Mouse (Mus musculus) left cerebral cortex, adult 8-10 months (tissue): Measurements from ENCODE around the gene Gm20388. TPM values are rescaled to one million over a fixed set of nuclear protein-coding genes. Genes with fewer than 3 reads are reported as not detected.
"Not testable (repeated sequence)": the region's sequence is repeated elsewhere in the genome, so short reads cannot be mapped to it uniquely, and the experiment has no call there.

Experiments used
- DNase-seq, 2 experiments: peaks; one replicate each; pipeline ENCODE4 v3.0.0; 2022; ENCODE audit warnings: low spot score in 2 of 2
- total RNA-seq, 4 experiments: library from RNA; stranded (reverse); gene quantifications; 2 replicates each; pipeline ENCODE4 v1.2.4; 2022

Gm20388 gene
- total RNA-seq, 4 experiments from 2014 or later: 10.4 to 20.8 (median 16.4) TPM

DNA sequence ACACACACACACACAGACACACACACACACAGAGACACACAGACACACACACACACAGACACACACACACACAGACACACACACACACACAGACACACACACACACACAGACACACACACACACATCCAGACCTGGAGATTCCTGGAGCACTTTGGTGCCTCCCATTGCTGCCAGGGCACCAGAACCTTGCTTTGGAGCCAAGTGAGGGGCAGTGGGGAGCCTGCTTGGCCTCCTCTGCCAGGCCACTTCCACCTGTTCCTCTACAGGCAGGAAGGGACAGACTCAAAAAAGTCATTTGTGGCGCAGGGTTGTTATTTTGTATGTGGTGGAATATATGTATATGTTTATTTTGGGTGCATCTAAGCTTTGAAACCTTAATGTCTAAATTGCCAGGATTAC lies 1533.9 kb downstream of the Gm20388 start:
- DNase-seq: not testable (repeated sequence)

DNA sequence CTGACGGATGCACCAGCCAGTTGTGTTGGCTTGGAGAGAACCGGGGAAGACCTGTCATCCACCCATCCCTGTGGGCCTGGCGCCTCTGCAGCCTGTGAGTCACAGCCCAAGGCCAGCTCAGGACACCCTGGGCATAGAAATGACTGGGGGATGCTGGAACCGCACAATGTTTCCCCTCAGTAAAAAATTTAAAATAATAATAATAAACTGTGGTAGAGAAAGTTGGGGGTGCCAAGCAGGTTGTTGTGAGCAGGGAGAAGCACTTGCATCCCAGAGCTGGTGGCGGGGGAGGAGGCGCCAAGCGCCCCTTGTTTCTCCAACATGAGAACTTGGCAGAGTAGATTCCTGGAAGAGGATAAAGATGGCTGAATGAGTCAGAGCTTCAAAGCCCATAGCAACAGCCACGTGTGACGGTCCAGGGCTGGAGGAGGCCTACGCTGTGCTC lies 1534.4 kb downstream of the Gm20388 start:
- peak; percentile 21 to 73 for DNase-seq

DNA sequence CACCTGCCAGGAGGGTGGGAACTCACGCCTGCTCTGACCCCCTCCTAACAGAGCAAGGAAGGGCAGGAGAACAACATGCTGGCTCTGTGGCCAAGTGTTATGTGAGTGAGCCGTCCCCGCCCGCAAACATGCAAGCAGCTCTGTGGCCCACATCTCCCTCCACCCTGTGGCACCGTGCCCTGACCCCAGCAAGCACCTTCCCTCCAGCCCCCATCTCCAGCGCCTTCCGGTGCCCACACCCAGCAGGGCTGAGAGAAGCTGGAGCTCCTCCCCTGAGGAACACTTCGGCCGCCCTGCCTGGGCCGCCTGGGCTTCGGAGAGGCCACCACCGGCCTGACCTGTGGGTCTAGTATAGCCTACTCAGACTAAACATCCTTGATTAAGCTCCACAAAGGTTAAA lies 1535.5 kb downstream of the Gm20388 start:
- DNase-seq: no peak

DNA sequence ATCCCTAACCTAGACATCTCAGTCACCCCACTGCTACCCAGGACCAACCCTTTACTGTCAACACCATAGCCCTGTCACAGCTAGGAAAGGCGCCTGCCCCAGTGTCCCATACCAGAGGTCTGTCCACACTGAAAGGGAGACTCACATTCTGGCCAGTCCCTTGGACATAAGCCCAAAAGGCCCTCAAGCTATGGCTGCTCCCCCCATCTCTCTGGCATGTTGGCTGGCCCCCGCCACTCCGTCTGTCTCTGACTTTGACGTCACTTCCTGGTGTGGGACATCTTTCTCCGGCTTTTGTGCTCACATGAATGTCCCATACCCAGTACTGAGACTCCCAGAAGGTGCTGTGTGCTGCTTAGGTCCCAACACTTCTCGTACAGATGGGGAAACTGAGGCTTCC lies 1536.2 kb downstream of the Gm20388 start:
- DNase-seq: no peak

DNA sequence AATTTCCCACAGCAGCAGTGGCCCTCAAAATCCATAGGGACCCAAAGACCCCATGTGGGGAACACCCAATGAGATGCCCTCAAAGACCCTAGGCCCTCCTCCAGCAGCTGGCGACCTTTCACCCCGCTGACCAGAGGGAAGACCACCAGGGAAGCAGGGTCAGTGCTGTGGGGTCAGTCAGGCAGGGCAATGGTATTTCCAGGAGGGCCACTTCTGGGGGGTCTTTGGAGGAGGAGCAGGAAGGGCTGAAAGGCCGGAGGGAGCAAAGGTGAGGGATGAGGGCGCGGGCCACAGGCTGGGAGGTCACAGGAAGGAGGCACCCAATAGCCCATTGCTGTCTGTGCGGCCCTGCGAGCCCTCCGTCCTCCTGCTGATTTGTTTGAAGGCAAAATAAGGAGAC lies 1539.6 kb downstream of the Gm20388 start:
- DNase-seq: no peak

DNA sequence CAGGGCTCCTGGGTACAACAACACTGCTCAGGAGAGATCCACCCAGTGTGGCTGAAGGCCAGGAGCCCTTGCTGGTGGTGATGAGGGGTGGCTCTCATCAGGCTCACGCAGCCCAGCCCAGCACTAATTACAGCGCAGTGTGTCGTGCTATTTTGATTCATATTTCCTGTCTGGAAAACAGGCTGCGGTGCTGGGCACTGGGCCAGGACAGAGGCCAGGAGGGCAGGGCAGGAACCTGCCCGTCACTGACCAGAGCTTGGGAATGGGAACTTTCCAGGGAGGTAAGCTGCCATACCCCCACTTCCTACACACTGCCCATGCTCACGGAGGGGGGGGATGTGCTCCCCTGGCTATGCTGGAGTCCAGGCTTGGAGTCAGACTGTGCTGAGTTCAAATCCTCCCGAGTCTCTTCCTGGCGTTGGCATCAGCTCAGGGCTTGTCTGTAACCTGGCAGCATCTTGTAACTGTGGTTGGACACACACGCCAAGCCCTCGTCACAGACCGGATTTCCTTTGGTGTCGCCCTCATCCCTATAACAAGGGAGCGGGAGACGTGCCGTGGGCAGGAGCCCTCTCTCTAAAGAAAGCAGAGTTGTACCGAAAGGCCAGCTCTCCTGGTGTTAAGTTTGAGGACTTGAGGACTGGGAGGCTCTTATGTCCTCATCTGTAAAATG lies 1540.9 kb downstream of the Gm20388 start:
- DNase-seq: no peak

DNA sequence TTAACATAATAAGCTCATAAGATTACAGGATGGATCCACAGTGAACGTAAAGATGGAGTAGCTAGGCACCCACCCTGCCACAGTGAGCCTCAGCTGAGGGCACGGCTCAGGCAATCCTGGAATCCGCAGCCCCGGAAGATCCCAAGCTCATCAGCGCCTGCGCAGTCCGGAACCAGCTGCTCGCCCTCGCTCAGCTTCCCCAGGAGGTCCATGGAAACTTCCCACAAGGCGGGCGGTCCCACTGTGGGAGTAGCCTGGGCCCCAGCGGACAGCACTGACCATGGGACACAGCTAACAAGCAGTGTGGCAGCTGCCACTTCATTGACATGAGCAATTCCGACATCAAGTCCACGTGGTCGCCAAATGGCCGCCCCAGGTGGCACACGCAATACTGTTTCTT lies 1544.1 kb downstream of the Gm20388 start:
- DNase-seq: no peak

DNA sequence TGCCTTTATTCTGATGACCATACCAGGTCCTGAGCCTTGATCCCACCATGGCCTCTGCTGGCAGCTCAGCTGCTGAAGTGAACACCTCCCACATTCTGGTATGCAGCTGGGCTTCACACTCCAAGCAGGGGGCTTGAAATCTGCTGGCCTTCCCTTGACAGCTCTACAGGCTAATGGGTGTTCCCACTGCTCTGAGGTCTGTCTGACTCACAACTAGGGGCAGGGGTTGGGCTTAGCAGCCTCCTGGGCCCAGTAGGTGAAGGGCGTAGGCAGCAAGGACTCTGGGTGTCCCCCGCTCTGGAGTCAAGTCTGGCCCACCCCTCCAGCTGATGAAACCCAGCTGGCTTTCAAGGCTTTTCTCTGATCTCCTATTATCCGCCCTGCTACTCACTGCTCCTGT lies 1550.6 kb downstream of the Gm20388 start:
- DNase-seq: no peak

DNA sequence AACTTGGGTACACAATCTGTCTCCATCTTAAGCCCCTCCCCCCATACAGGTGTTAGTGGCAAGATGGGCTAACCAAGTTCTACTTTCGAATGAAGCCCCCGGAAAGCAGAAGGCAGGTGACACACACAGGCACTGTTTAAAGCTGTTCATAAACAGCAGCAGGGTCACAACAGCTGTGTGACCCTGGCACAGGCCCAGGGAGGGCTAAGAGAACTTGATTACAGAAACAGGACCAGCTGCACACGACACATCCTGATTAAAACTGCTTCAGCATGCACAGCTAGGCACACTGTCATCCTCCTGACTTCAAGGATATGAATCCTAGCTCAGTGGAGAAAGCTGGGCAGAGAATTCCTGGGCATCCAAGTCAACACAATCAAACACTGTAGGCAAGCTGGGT lies 1551.5 kb downstream of the Gm20388 start:
- DNase-seq: no peak

DNA sequence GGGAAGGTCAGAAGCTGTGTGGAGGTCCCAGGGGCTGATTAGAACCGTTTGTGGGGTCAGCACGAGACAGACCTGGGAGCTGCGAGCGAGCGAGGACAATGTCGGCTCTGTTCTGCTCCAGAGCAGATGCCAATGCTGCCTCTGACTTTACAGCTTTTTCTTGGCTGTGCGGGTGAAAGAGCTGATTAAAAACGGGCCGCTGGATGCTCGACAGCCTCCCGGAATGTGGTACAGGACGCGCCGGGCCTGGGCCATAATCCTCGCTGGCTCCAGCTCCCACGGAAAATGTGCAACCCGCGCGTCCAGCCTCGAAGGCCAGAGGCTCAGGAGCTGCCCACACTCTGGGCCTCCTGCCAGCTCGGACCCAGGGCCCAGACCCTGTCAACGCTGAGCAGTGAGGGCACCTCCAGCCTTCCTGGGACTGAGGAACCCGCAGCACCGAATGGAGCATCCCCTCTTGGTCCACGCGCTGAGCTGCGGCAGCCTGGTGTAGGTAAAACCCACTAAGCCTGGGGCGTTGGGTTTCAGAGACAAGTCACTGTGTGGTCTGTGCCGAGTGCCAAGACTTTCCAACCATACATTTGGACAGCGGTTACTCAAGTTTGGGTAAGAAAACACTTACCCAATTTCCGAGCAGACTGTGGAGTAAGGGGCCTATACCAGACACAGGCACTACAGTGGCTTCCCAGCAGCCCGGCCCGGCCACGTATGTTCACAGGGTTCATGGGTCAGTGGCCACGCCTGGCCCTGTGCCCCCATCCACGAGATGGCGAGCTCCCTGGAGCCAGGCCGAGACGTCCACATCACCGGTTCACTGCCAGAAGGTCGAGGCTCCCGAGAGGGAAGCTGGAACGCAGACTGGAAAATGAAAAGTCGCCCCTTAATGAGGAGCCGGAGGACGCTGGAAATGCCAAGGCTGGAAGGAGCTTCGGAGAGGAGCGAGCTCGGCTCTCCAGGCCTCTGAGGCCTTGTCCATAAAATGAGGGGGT lies 1557.7 kb downstream of the Gm20388 start:
- DNase-seq: no peak

DNA sequence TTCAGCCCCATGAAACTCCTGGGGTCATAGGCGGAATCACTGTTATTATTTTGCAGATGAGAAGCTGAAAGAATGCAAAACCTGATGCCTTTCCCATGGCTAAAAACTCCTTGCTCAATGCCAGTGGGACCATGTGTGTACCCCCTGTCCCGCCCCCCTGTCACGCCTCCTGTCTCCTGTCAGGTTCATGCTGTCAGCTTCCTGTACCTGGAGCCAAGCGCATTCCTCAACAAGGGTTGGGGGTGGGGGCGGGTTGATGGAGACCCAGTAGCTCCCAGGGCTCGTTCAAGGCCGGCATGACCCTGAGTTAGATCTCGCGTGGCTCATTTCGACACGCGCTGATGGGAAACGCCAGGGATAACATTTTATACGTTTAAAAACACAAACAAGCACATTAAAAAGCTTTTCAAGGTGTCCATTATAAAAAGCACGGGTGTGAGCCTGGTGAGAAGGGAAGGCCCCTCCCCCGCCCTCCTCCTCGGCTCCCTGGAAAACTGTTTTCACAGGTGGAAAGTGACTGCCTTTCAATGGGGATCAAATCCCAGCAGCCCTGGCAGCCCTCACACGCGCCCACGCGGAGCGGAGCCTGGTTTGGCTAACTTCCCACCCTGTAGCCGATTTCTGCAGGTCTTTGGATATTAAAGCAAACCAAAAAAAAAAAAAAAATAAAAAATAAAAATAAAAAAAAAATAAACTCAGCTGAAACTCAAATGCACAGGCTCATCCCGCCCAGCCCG lies 1563.7 kb downstream of the Gm20388 start:
- no peak for DNase-seq

DNA sequence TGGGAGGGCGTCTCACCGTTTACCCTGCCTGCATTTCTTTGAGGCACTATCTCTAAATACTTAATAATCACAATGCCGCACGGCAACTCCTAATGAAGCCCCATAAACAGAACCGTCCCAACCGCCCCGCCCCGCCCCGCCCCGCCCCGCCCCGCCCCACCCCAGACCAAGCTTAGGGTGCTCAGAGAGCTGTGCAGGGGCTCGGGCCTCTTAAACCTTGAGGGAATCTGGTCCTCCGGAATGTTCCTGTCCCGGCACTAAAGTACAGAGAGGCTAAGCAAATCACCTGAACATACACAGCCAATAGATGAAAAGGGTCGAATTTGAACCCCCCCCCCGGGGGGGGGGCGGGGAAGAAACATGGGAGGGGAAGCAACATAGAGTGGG lies 1564.2 kb downstream of the Gm20388 start:
- DNase-seq: no peak

DNA sequence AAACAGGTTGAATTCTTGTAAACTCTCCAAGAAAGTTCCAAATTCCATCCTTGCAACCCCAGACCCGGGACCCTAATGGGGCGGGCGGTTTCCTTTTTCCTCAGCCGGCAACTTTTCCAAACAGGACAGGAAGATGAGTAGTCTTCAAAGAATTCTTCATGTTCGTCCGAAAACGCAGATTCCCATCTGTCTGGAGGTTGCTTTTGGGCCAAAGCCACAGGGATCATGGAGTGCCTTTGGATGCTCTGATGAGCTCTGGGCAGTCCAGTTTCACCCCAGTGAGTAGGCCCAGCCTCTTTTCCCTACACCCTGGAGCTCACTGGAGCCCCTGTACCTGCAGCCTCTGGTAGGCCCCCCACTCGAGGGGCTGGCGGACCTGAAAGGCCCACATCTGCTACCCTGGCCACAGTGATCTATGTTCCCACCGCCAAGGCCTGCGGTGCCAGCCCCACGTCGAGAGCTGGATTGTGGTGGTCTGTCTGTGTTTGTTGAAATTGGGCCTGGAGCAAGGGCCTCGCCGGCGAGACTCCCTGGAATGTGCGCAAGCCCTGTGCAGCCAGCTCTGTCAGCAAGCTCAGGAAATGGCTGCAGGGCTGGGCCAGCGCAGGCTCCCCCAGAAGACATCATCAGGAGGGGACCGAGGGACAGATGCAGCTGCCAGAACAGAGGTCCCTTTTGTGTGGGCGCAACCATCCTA lies 1567.4 kb downstream of the Gm20388 start:
- no peak for DNase-seq

DNA sequence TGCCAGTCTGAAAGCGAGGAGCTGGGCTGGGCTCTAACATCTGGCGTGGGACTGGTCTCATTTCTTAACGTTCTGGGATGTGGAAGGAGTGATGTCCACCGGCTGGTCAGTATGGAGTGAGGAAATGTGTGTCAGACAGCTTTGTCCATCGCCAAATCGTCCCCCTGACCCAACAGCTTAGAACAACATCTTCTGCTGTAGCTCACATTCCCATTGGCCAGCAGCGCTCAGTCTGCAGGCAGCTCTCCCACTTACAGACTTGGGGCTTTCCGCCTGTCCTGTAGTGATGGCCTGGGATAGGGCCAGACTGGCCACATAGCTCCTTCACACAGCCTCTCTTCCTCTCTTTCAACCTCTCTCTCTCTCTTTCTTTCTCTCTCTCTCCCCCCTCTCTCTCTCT lies 1568.5 kb downstream of the Gm20388 start:
- DNase-seq: no peak

DNA sequence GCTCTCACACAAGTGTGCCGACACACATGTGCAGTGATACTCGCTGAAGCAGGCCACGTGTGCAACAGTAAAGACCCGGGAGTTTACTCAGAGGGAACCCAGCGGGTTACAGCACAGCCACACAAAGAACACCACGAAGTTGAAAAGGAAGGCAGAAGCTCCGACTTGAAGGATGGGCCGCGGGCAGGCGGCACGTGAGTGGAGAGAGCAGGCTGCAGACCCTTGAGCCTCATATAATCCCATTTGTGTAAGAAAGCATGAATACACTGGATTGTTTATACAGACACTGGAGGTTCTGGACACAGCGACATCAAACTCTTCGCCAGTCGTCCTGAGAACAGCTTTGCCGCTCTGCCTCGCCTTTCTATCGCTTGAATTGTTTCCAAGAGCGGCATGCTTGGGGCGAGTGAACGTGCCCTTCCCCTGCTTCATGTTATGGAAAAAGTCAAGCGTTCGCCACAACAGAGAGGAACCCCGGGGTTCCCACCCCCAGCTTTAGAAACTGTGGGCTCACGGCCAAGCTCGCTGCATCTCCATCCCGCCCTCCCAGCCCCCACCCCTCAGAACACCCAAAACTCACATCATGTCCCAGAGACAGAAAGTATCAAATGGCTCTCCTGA lies 1569.9 kb downstream of the Gm20388 start:
- no peak for DNase-seq

DNA sequence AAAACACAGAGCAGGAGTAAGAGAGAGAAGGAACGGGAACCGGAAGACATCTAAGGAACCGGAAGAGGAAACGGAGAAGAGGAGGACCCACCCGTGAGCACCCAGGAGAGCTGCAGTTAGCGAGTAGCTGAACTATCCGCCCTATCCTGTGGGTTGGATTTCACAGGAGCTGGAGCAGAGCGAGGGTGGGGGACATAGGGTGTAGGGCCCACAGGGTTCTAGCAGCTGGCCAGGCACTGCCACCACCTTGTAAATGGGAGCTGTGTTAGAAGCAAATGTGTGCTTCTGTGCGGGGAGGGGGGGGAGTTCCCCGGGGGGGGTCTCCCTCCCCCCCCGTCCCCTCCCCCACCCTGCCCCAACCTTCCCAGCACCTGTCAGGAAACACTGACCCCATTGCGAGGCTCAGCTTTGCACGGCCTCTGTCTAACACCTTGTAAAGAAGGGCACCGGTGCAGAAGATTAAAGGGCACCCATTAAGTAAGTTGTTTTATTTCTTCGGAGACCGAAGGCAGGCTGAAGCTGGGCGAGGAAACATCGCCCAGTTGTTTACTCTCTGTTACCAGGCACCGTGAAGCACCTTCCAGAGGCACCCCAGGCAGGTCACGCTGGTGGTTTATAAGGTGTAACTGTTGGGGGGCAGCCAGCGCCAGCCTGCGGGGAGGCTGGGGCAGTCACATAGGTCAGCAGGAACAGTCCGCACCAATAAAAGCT lies 1573.6 kb downstream of the Gm20388 start:
- no peak for DNase-seq

DNA sequence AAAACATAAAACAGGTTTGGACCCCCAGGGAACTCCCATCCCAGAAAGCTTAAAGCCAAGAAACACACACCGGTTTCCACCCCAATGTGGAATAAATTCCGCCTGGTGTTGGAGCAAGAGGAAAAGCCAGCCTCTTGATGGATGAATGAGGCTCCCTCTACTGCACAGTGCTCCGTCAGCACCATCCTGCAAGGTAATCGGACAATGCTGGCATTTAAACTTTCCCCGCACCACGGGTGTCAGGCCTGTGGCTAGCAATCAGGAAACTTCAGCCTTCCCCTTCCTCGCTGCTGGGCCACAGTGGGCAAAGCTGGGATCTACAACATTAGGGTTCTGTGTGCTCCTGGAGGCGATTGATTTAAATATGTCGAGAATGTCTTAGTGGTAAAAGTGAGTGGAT lies 1581.0 kb downstream of the Gm20388 start:
- no peak for DNase-seq

DNA sequence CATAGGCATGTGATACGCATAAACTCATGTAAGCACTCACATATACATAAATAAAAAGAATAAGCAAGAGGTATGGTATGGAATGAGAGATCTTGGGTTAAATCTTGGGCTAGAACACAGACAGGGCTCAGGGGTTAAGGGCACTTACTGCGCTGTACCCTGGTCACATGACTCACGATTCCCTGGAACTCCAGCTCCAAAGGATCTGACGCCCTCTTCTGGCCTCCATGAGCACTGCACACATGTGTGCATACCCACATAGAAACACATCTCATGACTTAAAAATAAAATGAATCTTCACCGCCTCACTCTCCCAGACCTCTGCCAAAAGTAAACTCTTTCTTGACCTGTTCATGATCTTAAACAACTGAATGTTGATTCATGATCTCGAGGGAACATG lies 1587.0 kb downstream of the Gm20388 start:
- DNase-seq: no peak

DNA sequence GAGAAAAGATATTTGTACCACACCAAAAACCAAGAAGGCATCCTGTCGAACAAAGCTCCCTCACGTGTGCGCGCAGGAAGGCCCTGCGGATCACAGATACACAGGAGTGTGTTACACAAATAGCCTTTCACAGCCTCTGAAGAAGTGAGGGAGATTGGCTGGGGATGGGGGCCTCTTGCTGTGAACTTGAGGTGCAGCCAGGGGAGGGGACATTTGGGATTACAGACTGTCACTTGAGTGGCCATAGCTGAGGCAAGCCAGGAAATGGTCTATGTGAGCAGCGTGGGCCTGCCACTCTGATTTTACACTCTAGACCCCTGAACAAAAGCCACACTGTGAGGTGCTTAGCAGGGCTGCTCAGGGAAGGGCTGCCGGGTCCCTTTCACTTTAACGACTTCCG lies 1601.1 kb downstream of the Gm20388 start:
- DNase-seq: no peak

DNA sequence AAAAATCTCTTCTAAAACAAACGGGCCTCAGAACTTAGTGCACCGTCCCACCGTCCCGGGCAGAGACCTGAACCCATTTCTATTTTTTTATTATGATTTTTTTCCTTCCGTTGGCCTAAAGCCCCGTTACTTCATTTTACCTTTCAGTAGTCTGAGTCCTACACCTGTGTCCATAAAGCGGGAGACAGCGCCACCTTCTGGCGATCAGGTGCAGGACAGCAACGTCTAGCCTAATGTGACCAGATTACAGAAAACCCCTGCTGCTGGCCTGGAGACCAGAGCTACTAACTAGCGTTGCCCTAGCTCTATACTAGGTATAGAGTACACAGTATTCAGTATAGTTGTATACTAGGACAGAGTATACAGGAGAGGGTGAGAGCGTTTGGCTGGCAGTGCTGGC lies 1602.8 kb downstream of the Gm20388 start:
- DNase-seq: peak in 1 of 2 experiments; percentile 74
